Mouse (Mus musculus) lung, postnatal 14 days (tissue): ENCODE measurements around the gene Hadhb.
"Not testable (repeated sequence)": the region's sequence is repeated elsewhere in the genome, so short reads cannot be mapped to it uniquely, and the experiment has no call there.

Experiments
- DNase-seq: peaks from one replicate; pipeline ENCODE4 v3.0.0; 2021

The Hadhb gene

GRCm38 (mm10) chr5:30192452-30192851 lies 37.4 kb downstream of the Hadhb start:
- no peak for DNase-seq

- DNase-seq: no peak
Observed at GRCm38 (mm10) chr5:30195340-30195739, 40.3 kb downstream of the Hadhb start.

GRCm38 (mm10) chr5:30198257-30198656 lies 43.2 kb downstream of the Hadhb start:
- no peak for DNase-seq

GRCm38 (mm10) chr5:30201521-30201920 lies 46.5 kb downstream of the Hadhb start:
- peak; percentile 30 for DNase-seq

GRCm38 (mm10) chr5:30202221-30202620 lies 47.2 kb downstream of the Hadhb start:
- no peak for DNase-seq

- no peak for DNase-seq
Observed at GRCm38 (mm10) chr5:30203216-30203885, 48.3 kb downstream of the Hadhb start.

- no peak for DNase-seq
Observed at GRCm38 (mm10) chr5:30204441-30204840, 49.4 kb downstream of the Hadhb start.

- no peak for DNase-seq
Observed at GRCm38 (mm10) chr5:30205034-30205433, 50.0 kb downstream of the Hadhb start.

- no peak for DNase-seq
Observed at GRCm38 (mm10) chr5:30205493-30205892, 50.4 kb downstream of the Hadhb start, which contains the start of gene Adgrf3. TSS of gene Adgrf3 (minus strand) at chr5:30205722.

- peak; percentile 26 for DNase-seq
Observed at GRCm38 (mm10) chr5:30207276-30207675, 52.2 kb downstream of the Hadhb start.

- not testable (repeated sequence) for DNase-seq
Observed at GRCm38 (mm10) chr5:30210758-30211157, 55.7 kb downstream of the Hadhb start.

- peak; percentile 77 for DNase-seq
Observed at GRCm38 (mm10) chr5:30214889-30215288, 59.8 kb downstream of the Hadhb start.

GRCm38 (mm10) chr5:30215970-30216369 lies 60.9 kb downstream of the Hadhb start:
- DNase-seq: no peak

GRCm38 (mm10) chr5:30219715-30220114 lies 64.7 kb downstream of the Hadhb start:
- DNase-seq: no peak

- DNase-seq: no peak
Observed at GRCm38 (mm10) chr5:30220666-30221065, 65.6 kb downstream of the Hadhb start.

GRCm38 (mm10) chr5:30222681-30223080 lies 67.6 kb downstream of the Hadhb start:
- no peak for DNase-seq

- peak; percentile 39 for DNase-seq
Observed at GRCm38 (mm10) chr5:30230901-30231300, 75.9 kb downstream of the Hadhb start.

GRCm38 (mm10) chr5:30231891-30232270 lies 76.8 kb downstream of the Hadhb start:
- DNase-seq: no peak

- DNase-seq: peak; percentile 99
Observed at GRCm38 (mm10) chr5:30232271-30232971, 77.4 kb downstream of the Hadhb start, which contains the start of gene Selenoi. TSS of gene Selenoi (plus strand) at chr5:30232581.

GRCm38 (mm10) chr5:30233042-30233441 lies 78.0 kb downstream of the Hadhb start:
- DNase-seq: no peak

- no peak for DNase-seq
Observed at GRCm38 (mm10) chr5:30233979-30234378, 78.9 kb downstream of the Hadhb start.
